Mouse (Mus musculus): ENCODE measurements around the gene Fgr. TPM values are rescaled to one million over a fixed set of nuclear protein-coding genes. Genes with fewer than 3 reads are reported as not detected.

Fgr gene
- total RNA-seq, 2 experiments from 2014 or later = not detected

- intact Hi-C loops (cut with DNase I) = no loop called here
- DNase-seq (ENCODE audit: low spot score in 2 of 2) = no peak
Measured at GRCm38 (mm10) chr4:132954530-132955394, 19.1 kb upstream of the Fgr start.

GRCm38 (mm10) chr4:132955395-132955791, 18.5 kb upstream of the Fgr start:
- intact Hi-C loops (cut with DNase I) = no loop called here
- DNase-seq (ENCODE audit: low spot score in 2 of 2) = no peak

DNA sequence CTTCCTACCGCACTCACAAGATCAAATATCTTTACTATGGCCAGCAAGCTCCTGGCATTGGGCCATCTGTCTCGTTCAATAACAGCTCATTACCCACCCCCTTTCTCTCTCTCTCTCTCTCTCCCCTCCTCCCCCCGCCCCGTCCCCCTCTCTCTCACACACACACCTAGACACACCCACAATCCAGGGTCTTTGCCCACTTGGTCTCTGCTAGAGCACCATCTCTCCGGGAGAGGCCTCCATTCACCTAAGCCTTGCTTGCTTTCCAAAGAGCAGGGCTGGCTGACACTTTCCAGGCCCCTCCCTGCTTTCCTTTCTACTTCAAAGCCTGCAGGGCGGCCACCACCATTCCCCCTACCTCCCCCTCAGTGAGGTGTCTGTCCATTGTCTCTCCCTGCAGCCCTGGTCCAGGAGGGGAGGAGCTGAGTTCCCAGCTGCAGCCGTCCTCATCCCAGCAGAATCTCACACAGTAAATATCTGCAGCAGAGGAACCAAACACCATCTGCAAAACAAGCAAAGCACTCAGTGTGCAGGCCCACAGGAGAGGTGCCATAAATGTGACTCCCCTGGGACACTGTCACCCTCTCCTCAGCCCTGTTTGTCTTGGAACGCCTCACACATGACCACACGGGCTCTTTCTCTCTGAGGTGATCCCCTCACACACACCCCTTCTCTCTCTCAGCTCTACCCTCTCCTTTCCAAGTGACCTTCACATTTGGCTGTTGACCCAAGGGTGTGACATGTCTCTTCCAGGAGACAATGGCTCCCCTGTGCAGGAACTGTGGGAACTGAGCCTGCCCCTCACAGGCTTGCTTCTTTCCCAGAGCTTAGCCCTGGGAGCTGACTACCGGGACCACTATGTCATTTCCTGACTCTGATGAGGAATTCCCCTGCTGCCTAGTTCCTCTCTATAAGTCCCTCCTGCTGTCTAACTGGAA, 14.9 kb upstream of the Fgr start:
- DNase-seq (ENCODE audit: low spot score in 2 of 2) = no peak

GRCm38 (mm10) chr4:132959679-132960045, 14.2 kb upstream of the Fgr start:
- intact Hi-C loops (cut with DNase I) = no loop called here
- DNase-seq (ENCODE audit: low spot score in 2 of 2) = no peak

More for the DNA sequence above, 14.9 kb upstream of the Fgr start:
- intact Hi-C loops (cut with DNase I) = no loop called here

DNA sequence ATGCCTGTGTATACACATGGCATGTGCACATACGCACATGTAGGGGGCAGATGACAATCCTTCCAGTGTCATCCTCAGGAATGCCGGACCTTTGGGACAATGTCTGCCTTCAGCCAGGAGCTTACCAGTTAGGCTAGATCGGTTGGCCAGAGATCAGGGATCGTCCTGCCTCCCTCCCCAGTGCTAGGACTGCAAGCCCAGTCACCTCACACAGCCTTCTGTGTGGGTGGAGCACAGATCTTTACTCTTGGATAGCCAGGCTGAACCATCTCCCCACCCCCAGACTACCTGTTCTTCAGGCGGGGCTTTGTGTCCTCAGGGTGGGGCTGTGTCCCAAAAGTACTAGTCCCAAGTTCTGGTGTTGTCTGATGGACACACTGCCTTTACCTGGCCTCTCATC, 13.6 kb upstream of the Fgr start:
- intact Hi-C loops (cut with DNase I) = no loop called here
- no peak for DNase-seq (ENCODE audit: low spot score in 2 of 2)

DNA sequence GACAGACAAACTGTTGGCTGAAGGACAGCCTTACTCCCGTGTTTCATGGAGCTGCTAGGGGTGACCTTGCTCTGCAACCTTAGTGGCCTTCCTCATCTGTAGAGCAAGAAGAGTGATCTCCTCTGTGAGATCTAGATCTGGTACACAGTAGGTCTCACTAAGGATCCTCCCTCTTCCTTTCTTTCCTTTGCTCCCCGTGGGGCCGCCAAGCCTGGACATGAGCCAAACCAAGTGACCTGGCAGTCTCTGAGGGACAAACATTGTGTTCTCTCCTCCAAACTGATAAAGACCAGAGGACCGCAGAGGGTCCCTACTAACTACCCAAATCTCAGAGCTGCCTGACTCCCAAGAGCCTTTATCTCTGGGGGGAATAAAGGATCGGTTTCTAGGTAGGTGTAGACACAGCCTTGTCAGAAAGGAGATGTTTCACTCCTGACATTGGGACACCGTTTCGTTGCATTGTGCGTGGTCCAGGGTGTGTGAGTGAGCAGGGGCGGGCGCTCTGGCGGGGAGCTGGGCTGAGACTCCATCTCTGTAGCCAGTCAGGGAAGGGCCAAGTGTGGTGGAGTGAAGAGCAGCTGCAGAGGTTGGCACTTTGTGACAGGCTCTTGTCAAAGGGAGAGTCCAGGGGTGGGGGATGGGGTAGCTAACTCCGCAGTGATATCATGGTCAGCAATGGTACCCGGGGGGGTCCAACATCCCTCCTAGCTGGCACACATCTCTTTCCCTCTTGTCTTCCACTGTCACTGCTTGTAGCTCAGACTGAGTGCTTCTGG, 12.8 kb upstream of the Fgr start:
- intact Hi-C loops (cut with DNase I) = no loop called here
- DNase-seq (ENCODE audit: low spot score in 2 of 2) = no peak

DNA sequence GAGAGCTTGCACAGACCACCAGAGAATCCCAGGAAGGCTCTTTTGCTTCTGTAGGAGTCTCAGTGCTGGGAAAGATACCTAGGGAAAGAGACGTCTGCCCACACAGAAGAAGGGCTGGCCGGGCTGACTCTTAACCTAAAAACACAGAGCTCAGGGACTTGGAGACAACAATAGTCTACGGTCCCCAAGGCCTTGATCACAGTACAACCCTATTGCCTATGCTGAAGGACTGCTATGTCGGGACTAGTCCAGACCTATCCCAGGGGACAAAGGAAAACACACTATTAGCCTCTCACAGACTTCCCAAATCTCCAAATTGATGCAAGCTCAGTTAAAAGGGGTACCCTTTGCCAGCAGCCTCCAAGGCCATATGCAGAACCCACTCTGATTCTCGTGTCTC, 12.0 kb upstream of the Fgr start:
- no peak for DNase-seq (ENCODE audit: low spot score in 2 of 2)
- intact Hi-C loops (cut with DNase I) = no loop called here

DNA sequence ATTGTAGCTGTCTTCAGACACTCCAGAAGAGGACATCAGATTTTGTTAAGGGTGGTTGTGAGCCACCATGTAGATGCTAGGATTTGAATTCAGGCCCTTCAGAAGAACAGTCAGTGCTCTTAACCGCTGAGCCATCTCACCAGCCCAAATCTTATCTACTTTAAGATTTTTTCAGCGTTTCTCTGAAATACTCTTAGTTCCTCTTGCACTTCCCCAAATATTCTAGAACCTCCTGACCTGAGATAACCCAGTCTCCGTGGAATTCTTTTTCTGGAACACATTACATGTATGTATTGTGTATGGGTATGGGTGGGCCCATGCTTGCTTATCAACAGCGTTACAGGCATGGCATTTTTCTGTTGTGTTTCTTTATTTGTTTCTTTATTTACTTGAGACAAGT, 11.3 kb upstream of the Fgr start:
- DNase-seq (ENCODE audit: low spot score in 2 of 2) = no peak
- intact Hi-C loops (cut with DNase I) = no loop called here

DNA sequence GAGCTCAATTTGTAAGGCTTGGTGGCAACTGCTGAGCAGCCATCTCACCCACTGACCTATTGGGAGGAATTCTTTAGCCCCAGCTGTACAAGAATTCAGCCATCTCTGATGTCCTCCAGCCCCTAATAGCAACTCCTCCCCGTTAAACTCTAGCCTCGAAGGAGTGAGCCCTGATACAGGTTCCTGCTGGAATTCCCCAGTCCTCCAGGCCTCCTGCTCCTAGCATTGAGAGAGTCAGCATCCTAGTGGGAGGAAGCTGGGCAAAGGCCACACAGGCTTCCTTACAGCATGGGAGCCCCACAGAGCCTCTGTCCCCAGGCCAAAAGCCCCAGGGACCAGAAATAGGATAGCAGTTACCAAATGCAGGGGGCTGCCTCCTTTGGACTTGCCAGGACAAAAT, 10.5 kb upstream of the Fgr start:
- intact Hi-C loops (cut with DNase I) = no loop called here
- no peak for DNase-seq (ENCODE audit: low spot score in 2 of 2)

DNA sequence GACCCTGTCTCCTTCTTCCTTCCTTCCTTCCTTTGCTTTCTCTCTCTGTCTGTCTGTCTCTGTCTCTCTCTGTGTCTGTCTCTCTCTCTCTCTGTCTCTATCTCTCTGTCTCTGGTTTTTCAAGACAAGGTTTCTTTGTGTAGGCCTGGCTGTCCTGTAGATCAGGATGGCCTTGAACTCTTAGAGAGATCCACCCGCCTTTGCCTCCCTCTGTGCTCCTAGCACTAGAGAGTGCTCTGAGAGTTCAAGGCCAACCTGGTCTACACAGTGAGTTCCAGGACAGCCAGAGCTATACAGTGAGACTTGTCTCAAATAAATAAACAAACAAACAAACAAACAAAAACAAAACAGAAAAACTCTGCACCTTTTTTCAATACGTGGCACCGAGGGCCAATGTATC, 9.8 kb upstream of the Fgr start:
- DNase-seq (ENCODE audit: low spot score in 2 of 2) = no peak
- intact Hi-C loops (cut with DNase I) = no loop called here

- intact Hi-C loops (cut with DNase I) = no loop called here
- DNase-seq (ENCODE audit: low spot score in 2 of 2) = no peak
Measured at GRCm38 (mm10) chr4:132964473-132964872, 9.4 kb upstream of the Fgr start.

DNA sequence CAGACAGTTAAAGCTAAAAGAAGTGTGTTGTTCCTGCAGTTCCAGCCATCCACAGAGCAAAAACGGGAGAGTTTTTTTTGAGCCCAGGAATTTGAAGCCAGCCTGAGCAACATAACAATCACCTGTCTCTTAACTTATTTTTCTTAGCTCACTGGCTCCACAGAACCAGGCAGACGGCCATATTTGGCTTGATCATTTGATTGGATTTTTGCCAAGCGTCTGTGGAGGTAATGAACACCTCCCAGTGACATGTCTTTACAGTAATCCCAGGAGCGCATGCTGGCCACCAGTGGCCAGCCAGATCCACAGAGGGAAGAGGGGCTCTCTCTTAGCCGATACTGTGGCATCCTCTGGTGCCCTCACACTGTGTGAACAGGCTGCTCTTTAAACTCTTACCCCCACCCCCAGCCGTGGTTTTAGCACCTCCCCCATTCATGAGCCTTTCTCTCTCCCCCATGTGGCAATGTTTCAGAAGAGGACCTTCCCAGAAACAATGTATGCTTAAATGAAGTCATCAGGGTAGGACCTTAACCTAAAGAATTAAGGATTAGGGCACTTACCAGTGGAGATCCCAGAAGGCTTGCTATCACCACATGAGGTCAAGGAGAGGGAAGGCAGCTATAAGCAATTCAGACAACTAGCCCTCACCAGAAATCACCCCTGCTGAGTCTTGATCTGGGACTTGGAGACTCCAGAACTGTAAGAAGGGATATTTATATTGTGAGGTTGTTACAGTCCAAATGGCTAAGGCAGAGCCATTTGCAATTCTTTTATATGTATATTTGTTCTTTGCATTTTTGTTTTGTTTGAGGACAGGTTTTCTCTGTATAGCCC, 5.6 kb upstream of the Fgr start:
- intact Hi-C loops (cut with DNase I) = no loop called here
- DNase-seq (ENCODE audit: low spot score in 2 of 2) = no peak

DNA sequence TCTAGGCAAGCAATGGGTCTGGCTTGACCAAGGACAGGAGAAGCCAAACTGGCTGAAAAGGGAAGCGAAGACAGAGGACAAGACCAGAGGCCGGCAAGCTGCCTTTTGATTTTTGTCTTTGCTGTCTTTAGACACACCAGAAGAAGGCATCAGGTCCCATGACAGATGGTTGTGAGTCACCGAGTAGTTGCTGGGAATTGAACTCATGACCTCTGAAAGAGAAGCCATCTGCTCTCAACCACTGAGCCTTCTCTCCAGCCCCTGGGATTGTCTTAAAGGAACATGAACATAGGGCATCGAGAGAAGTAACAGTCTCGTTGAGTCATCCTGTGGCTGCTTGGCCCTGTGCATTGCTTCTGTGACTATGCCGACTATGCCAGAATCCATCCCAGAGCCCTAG, 2.3 kb upstream of the Fgr start:
- DNase-seq (ENCODE audit: low spot score in 2 of 2) = no peak
- intact Hi-C loops (cut with DNase I) = no loop called here

DNA sequence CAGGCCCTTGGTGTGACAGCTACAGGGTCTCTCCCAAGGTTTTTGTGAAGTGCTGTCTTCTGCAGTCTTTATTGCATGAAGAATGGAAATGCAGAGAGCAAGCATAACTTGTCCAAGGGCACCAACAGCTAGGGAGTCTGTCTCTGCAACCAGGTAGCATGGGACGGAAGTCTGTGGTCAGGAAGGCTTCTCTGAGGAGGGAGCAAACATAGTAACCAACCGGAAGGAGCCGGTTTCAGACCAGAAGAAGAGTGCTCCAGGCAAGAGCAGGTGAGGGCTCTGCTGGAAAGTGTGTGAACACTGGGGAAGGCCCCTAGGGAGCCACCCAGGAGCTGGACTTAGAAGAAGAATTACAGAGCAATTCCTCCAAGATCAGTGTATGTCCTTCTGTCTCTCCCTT, 1.8 kb upstream of the Fgr start:
- no peak for DNase-seq (ENCODE audit: low spot score in 2 of 2)
- intact Hi-C loops (cut with DNase I) = no loop called here

DNA sequence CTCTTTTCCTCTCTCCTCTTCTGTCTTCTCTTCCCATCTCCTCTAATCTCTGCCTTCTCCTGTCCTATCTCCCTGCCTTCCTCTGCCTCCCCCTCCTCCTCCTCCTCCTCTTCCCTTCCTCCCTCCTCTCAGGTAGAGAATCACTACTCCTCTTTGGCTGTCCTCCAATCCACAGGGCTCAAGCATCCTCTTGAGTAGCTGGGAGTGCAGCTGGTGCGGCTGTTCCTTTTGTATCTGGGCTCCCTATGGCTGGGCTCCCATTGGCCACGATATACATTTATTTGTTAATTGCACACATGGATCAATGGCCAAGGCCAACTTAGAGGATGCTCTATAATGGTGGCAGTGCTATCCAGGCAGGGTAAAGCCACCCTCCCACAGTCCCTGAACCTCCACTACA, 1.3 kb upstream of the Fgr start:
- DNase-seq (ENCODE audit: low spot score in 2 of 2) = no peak
- intact Hi-C loops (cut with DNase I) = no loop called here

- DNase-seq (ENCODE audit: low spot score in 2 of 2) = no peak
- intact Hi-C loops (cut with DNase I) = no loop called here
Measured at GRCm38 (mm10) chr4:132973186-132973585, 709 bp upstream of the Fgr start.

GRCm38 (mm10) chr4:132974904-132975303, 1.0 kb downstream of the Fgr start:
- peak; percentile 56 to 57 for DNase-seq (ENCODE audit: low spot score in 2 of 2)
- intact Hi-C loops (cut with DNase I) = no loop called here

DNA sequence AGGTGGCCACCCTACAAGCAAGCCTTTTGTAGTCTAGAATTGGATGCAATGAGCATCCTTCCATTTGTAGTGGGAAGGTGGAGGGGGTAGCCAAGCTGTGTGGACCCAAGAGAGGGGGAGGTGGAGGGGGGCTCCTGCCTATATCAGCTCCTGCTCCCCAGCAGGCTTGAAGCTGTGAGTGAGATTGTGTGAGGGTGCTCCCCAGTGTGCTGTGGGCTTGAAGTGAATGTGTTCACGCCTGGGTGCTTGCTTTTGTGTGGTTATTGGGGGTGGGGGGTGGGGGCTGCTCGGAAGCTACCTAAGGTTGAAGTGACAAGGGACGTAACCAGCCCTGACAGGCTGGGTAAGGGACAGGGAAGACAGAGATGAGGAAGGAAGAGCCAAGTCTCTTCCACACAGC, 1.9 kb downstream of the Fgr start:
- intact Hi-C loops (cut with DNase I) = no loop called here
- no peak for DNase-seq (ENCODE audit: low spot score in 2 of 2)

GRCm38 (mm10) chr4:132976729-132977128, 2.8 kb downstream of the Fgr start:
- intact Hi-C loops (cut with DNase I) = no loop called here
- DNase-seq (ENCODE audit: low spot score in 2 of 2) = no peak

All from left cerebral cortex, postnatal 14 days (tissue).